Mouse (Mus musculus) embryonic facial prominence, embryonic 13.5 days (tissue): ENCODE measurements around the gene Ube2j2. TPM values are rescaled to one million over a fixed set of nuclear protein-coding genes. Genes with fewer than 3 reads are reported as not detected.
A peak's percentile ranks its signal among the peaks of the same experiment; 100 is the strongest.

Source experiments
- ATAC-seq: fragments of 200-750 bp; cut with Nextera tagmentation; 2 replicates; pipeline ENCODE4 v1.8.0; 2017; ENCODE audit warnings: low read depth; ENCODE audit not compliant: insufficient number of reproducible peaks, insufficient read depth, low FRiP score, low TSS enrichment
- H3K27ac ChIP-seq: fragments of 300-500 bp; sonication (generic); 2 replicates; pipeline ENCODE4 v1.5.1; 2015; ENCODE audit warnings: moderate library complexity, mild to moderate bottlenecking, inconsistent platforms
- H3K27me3 ChIP-seq: fragments of 300-500 bp; sonication (generic); 2 replicates; pipeline ENCODE4 v1.6.1; 2015; ENCODE audit warnings: mild to moderate bottlenecking, inconsistent platforms
- H3K36me3 ChIP-seq: fragments of 300-500 bp; sonication (generic); 2 replicates; pipeline ENCODE4 v1.6.1; 2015; ENCODE audit warnings: mild to moderate bottlenecking, inconsistent platforms
- H3K4me1 ChIP-seq: fragments of 300-500 bp; sonication (generic); 2 replicates; pipeline ENCODE4 v1.6.1; 2015; ENCODE audit warnings: inconsistent platforms
- H3K4me2 ChIP-seq: fragments of 300-500 bp; sonication (generic); 2 replicates; pipeline ENCODE4 v1.6.1; 2015; ENCODE audit warnings: moderate library complexity, mild to moderate bottlenecking, inconsistent platforms
- H3K4me3 ChIP-seq: fragments of 300-500 bp; sonication (generic); 2 replicates; pipeline ENCODE4 v1.5.1; 2015; ENCODE audit warnings: mild to moderate bottlenecking, inconsistent platforms
- H3K9ac ChIP-seq: fragments of 300-500 bp; sonication (generic); 2 replicates; pipeline ENCODE4 v1.6.1; 2015; ENCODE audit warnings: mild to moderate bottlenecking, inconsistent platforms
- H3K9me3 ChIP-seq: fragments of 300-500 bp; sonication (generic); 2 replicates; pipeline ENCODE4 v1.6.1; 2016; ENCODE audit warnings: inconsistent platforms
- WGBS: fragments of 180-500 bp; shearing (Covaris S2); methylation state at CpG from one replicate; pipeline ENCODE4 v1.1.7; 2015; ENCODE audit warnings: mixed read lengths; 5-methylcytosine and 5-hydroxymethylcytosine counted together
- polyA plus RNA-seq: library from polyadenylated mRNA; unstranded; fragments of >200 nt; fragmentation: Nextera tagmentation; extraction: Ambion mirVana; gene quantifications from 2 replicates; pipeline ENCODE4 v1.2.1, GENCODE M21; 2015

Ube2j2 gene
- polyA plus RNA-seq, 1 experiment from 2014 or later: 120 TPM

GRCm38 (mm10) chr4:155964396-155964795, 20.8 kb downstream of the Ube2j2 start:
- H3K4me3 ChIP-seq: no peak overlapping the region
- H3K4me1 ChIP-seq: peaks cover 23% of the 10 kb centered on the region
- ATAC-seq: no peak
- H3K9me3 ChIP-seq: no peaks in the 10 kb centered on the region
- H3K27ac ChIP-seq: no peak overlapping the region
- H3K27me3 ChIP-seq: no peaks in the 10 kb centered on the region
- H3K9ac ChIP-seq: no peak overlapping the region
- H3K4me2 ChIP-seq: no peak overlapping the region
- WGBS: 92% methylated on average over 11 of the region's 11 CpGs
- H3K36me3 ChIP-seq: peaks cover 36% of the 10 kb centered on the region

GRCm38 (mm10) chr4:155969043-155969653, 25.5 kb downstream of the Ube2j2 start:
- Histone ChIP-seq H3K9me3 (no peaks in the 10 kb centered on the region), H3K36me3 (peaks cover 28% of the 10 kb centered on the region), H3K4me3 (no peak overlapping the region), H3K27ac (no peak overlapping the region), H3K9ac (no peak overlapping the region), H3K4me2 (no peak overlapping the region), H3K4me1 (no peaks in the 10 kb centered on the region; the same call in 1 of the 2 replicates), H3K27me3 (no peaks in the 10 kb centered on the region)
- WGBS: 85% methylated on average over 13 of the region's 13 CpGs
- ATAC-seq: no peak

- Histone ChIP-seq H3K27ac (no peak overlapping the region; the same call in 1 of the 2 replicates), H3K27me3 (no peaks in the 10 kb centered on the region), H3K9me3 (no peaks in the 10 kb centered on the region), H3K4me1 (no peaks in the 10 kb centered on the region; the same call in 1 of the 2 replicates), H3K9ac (no peak overlapping the region), H3K4me2 (no peak overlapping the region), H3K36me3 (peaks cover 18% of the 10 kb centered on the region), H3K4me3 (no peak overlapping the region)
- no peak for ATAC-seq
- WGBS: 60% methylated on average over 5 of the region's 5 CpGs
Observed at GRCm38 (mm10) chr4:155970286-155970685, 26.7 kb downstream of the Ube2j2 start.

GRCm38 (mm10) chr4:155972651-155973050, 29.0 kb downstream of the Ube2j2 start:
- no peak overlapping the region for H3K9ac ChIP-seq
- no peaks in the 10 kb centered on the region for H3K9me3 ChIP-seq
- H3K4me2 ChIP-seq: no peak overlapping the region
- H3K36me3 ChIP-seq: no peaks in the 10 kb centered on the region
- H3K4me3 ChIP-seq: no peak overlapping the region
- H3K27me3 ChIP-seq: no peaks in the 10 kb centered on the region
- ATAC-seq: no peak
- no peaks in the 10 kb centered on the region; the same call in 1 of the 2 replicates for H3K4me1 ChIP-seq
- WGBS: 37% methylated on average over 6 of the region's 6 CpGs
- no peak overlapping the region for H3K27ac ChIP-seq

GRCm38 (mm10) chr4:155973239-155973638, 29.6 kb downstream of the Ube2j2 start:
- H3K9me3 ChIP-seq: no peaks in the 10 kb centered on the region
- H3K27ac ChIP-seq: no peak overlapping the region
- no peak overlapping the region for H3K4me2 ChIP-seq
- no peak for ATAC-seq
- 84% methylated on average over 2 of the region's 2 CpGs for WGBS
- no peak overlapping the region for H3K9ac ChIP-seq
- no peaks in the 10 kb centered on the region for H3K27me3 ChIP-seq
- no peak overlapping the region for H3K4me3 ChIP-seq
- no peaks in the 10 kb centered on the region; the same call in 1 of the 2 replicates for H3K4me1 ChIP-seq
- no peaks in the 10 kb centered on the region for H3K36me3 ChIP-seq

DNA sequence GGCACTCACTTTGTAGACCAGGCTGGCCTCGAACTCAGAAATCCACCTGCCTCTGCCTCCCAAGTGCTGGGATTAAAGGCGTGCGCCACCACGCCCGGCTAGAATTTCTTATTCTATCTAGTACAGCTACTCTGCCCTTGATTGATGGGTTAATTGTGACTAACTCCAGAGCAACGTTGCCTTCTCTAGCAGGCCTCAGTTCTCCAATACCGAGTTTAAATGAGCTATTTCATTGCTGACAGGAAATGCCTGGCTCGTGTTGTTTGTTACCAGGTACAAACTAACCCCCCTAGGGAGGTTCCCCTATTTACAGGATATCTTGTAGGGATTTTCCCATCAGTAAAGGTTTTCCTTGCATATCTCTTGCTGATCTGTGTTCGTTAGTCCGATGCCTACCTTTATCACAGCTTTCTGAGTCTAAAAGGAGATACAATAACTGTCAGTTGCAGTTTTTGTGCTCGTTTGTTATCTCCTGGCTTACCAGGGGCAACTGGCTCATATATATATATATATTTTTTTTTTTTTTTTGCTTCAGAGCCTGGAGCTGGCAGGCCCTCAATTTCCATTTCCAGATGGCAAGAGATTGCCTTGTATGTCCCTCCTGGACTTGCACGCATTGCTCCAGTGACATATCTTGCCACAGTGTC, 37.9 kb downstream of the Ube2j2 start:
- no peaks in the 10 kb centered on the region for H3K9me3 ChIP-seq
- no peaks in the 10 kb centered on the region for H3K4me1 ChIP-seq
- no peak overlapping the region for H3K9ac ChIP-seq
- WGBS: 74% methylated on average over 12 of the region's 12 CpGs
- H3K36me3 ChIP-seq: no peaks in the 10 kb centered on the region
- no peak overlapping the region for H3K4me3 ChIP-seq
- no peak for ATAC-seq
- H3K27me3 ChIP-seq: no peaks in the 10 kb centered on the region
- H3K27ac ChIP-seq: no peak overlapping the region
- H3K4me2 ChIP-seq: no peak overlapping the region

DNA sequence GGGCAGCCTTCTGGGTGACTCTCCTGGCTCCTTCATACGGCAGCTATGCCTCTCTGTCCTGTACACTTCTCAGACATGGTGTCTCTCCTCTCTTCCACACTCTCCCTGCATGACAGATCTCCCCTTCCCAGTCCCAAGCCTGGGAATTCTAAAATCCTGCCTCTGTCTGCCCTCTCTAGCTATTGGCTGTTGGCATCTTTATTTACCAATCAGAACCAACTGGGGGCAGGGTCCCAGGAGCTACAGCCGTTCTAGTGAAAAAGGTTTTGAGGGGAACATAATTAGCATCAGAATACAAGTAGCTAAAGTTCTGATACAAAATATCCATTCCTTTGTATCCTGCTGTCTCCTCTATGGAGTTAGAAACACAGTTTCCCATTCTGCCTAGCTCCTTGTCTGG, 40.2 kb downstream of the Ube2j2 start:
- no peaks in the 10 kb centered on the region for H3K4me1 ChIP-seq
- no peak overlapping the region for H3K27ac ChIP-seq
- H3K36me3 ChIP-seq: no peaks in the 10 kb centered on the region
- no peaks in the 10 kb centered on the region for H3K27me3 ChIP-seq
- no peak for ATAC-seq
- H3K9ac ChIP-seq: peak overlapping the region; percentile 41; the same call in 1 of the 2 replicates
- no peak overlapping the region for H3K4me3 ChIP-seq
- WGBS: 14% methylated on average over 2 of the region's 2 CpGs
- H3K4me2 ChIP-seq: no peak overlapping the region
- no peaks in the 10 kb centered on the region for H3K9me3 ChIP-seq

DNA sequence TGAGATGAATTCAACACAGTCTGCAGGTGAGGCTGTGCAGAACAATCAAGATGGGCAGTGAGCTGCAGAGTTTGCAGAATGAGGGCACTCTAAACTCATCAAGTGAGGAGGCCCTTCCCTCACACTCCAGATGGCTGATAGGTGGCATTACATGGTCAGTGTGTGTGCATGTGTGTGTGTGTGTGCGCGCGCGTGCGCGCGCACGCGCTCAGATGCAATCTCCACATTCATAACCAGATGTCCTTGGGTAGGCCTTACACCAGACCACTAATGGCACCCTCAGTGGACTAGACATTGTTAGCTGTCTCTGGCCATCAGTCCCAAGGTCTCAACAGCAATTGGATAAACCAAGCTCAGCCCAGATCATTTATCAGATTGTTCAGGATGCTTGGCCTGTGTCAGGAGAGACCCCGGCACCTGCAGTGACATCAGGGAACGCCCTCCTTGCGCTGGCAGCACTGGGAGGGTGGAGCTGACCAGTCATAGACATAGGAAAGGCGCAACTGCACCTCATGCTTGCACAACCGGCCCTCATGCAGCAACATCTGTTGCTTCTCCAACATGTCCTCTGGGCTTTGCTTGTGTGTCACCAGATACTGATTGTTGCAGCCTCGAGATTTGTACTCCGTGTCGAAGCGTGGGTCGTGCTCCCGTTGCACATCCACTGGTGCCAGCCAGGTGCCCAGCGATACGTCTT, 47.7 kb downstream of the Ube2j2 start:
- Histone ChIP-seq H3K4me1 (peaks cover 24% of the 10 kb centered on the region), H3K9ac (peak overlapping the region; percentile 83), H3K27me3 (no peaks in the 10 kb centered on the region), H3K9me3 (no peaks in the 10 kb centered on the region), H3K27ac (peak overlapping the region; percentile 97; the same call in 1 of the 2 replicates), H3K4me2 (peak overlapping the region; percentile 98), H3K36me3 (peaks cover 19% of the 10 kb centered on the region), H3K4me3 (peak overlapping the region; percentile 90)
- no peak for ATAC-seq
- WGBS: 88% methylated on average over 22 of the region's 22 CpGs

GRCm38 (mm10) chr4:155991908-155992230, 48.2 kb downstream of the Ube2j2 start:
- peaks cover 24% of the 10 kb centered on the region for H3K36me3 ChIP-seq
- H3K27ac ChIP-seq: peak overlapping the region; percentile 97
- peaks cover 24% of the 10 kb centered on the region for H3K4me1 ChIP-seq
- H3K4me3 ChIP-seq: peak overlapping the region; percentile 90
- H3K4me2 ChIP-seq: peak overlapping the region; percentile 98
- H3K9me3 ChIP-seq: no peaks in the 10 kb centered on the region
- no peak for ATAC-seq
- H3K9ac ChIP-seq: peak overlapping the region; percentile 83
- H3K27me3 ChIP-seq: no peaks in the 10 kb centered on the region
- 30% methylated on average over 37 of the region's 37 CpGs for WGBS

DNA sequence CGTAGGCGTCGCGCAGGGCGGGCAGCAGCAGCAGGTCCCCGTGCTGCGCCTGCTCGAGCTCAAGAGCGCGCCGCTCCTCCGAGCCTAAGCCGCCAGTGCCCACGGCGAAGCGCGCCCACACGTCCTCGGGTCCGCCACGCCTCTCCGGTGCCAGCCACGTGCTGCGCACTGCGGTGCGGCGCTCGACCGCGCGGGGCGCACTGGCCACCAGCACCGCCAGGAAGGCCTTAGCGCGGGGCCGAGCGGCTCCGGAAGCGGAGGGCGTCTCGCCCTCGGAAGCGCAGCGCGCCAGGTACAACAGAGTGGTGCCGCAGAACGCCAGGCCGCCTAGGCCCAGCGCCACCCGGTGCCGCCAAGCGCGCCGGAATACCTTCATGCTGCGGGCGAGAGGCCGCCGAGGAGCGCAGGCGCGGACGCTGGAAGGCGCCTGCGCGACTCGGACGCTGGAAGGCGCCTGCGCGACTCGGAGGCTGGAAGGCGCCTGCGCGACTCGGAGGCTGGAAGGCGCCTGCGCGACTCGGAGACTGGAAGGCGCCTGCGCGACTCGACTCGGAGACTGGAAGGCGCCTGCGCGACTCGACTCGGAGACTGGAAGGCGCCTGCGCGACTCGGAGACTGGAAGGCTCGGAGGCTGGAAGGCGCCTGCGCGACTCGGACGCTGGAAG, 48.7 kb downstream of the Ube2j2 start, which contains the start of the genes B3galt6 and Sdf4:
Gene B3galt6 (minus strand): TSS at position 409 of the 665 bp plus-strand sequence.
Gene Sdf4 (plus strand): TSS at position 632 of the 665 bp plus-strand sequence.
- Histone ChIP-seq H3K4me3 (peak within 1 kb of the TSS; percentile 90), H3K4me1 (peaks cover 24% of the 10 kb centered on the region), H3K27ac (peak within 1 kb of the TSS; percentile 97), H3K27me3 (no peaks in the 10 kb centered on the region), H3K4me2 (peak within 1 kb of the TSS; percentile 98), H3K36me3 (peaks cover 28% of the 10 kb centered on the region), H3K9ac (peak within 1 kb of the TSS; percentile 91), H3K9me3 (no peaks in the 10 kb centered on the region)
- 1% methylated on average over 99 of the region's 99 CpGs for WGBS
- peak; percentile 85 for ATAC-seq

DNA sequence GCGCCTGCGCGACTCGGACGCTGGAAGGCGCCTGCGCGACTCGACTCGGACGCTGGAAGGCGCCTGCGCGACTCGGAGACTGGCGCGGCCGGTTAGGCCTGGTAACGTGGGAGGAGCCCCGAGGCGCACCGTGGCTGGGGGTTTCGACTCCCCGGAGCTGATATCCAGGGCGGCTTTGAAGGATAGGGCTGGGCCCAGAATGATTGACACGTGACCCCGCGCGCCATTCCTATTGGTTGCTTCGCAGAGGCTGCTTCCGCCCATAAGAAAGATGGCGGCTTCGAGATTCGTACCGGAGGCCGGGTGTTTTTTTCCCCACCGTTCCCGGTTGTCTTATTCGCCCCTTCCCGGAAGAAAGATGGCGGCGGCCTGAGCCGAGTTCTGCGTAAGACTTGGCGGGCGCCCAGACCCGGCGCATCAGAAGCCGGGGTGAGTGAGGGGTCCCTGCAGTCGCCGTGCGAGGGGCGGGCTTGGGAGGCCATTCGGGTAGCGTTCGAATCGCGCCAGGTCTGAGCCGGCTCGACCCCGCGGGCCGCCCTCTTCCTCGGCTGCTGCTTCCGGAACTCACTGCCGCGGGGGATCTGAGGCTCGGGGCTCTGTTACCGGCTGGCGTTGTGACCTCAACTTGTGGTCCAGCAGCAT, 49.4 kb downstream of the Ube2j2 start:
- Histone ChIP-seq H3K36me3 (peaks cover 35% of the 10 kb centered on the region), H3K27me3 (no peaks in the 10 kb centered on the region), H3K9ac (peak overlapping the region; percentile 91), H3K4me1 (peaks cover 24% of the 10 kb centered on the region), H3K4me3 (peak overlapping the region; percentile 90), H3K4me2 (peak overlapping the region; percentile 98), H3K9me3 (no peaks in the 10 kb centered on the region), H3K27ac (peak overlapping the region; percentile 93)
- peak; percentile 82 for ATAC-seq
- WGBS: under 1% methylated on average over 70 of the region's 70 CpGs
